Mouse (Mus musculus) cerebellum, adult 2 months (tissue): ENCODE measurements around the gene Dhrs13.

Experiments
- CTCF ChIP-seq: fragments of 200-500 bp; IDR thresholded peaks from 2 replicates; pipeline ENCODE4 v1.5.1; 2011; ENCODE audit warnings: low read depth, mild to moderate bottlenecking, control low read depth, low read length, moderate library complexity, borderline replicate concordance; ENCODE audit not compliant: insufficient read depth
- POLR2A ChIP-seq: fragments of 200-500 bp; IDR thresholded peaks from 2 replicates; pipeline ENCODE4 v1.6.1; 2011; ENCODE audit warnings: low read length, control low read depth, borderline replicate concordance; ENCODE audit not compliant: insufficient read depth

GRCm38 (mm10) chr11:78069646-78070045, 37.6 kb downstream of the Dhrs13 start:
- TF ChIP-seq CTCF = no peak
- TF ChIP-seq POLR2A = no peak
